Mouse (Mus musculus) olfactory bulb, adult 2 months (tissue): ENCODE results near the gene Taf6l.

Experiments used
- CTCF ChIP-seq: fragments of 200-500 bp; IDR thresholded peaks from 2 replicates; pipeline ENCODE4 v1.5.1; 2012; ENCODE audit warnings: low read depth, mild to moderate bottlenecking, low read length, moderate library complexity; ENCODE audit not compliant: insufficient read depth
- POLR2A ChIP-seq: fragments of 200-500 bp; IDR thresholded peaks from 2 replicates; pipeline ENCODE4 v1.6.1; 2012; ENCODE audit warnings: mild to moderate bottlenecking, low read depth, low read length, moderate library complexity; ENCODE audit not compliant: insufficient read depth

GRCm38 (mm10) chr19:8763276-8763675, 22.9 kb downstream of the Taf6l start:
- TF ChIP-seq CTCF (no peak), POLR2A (no peak)
